In the genomic region with DNA sequence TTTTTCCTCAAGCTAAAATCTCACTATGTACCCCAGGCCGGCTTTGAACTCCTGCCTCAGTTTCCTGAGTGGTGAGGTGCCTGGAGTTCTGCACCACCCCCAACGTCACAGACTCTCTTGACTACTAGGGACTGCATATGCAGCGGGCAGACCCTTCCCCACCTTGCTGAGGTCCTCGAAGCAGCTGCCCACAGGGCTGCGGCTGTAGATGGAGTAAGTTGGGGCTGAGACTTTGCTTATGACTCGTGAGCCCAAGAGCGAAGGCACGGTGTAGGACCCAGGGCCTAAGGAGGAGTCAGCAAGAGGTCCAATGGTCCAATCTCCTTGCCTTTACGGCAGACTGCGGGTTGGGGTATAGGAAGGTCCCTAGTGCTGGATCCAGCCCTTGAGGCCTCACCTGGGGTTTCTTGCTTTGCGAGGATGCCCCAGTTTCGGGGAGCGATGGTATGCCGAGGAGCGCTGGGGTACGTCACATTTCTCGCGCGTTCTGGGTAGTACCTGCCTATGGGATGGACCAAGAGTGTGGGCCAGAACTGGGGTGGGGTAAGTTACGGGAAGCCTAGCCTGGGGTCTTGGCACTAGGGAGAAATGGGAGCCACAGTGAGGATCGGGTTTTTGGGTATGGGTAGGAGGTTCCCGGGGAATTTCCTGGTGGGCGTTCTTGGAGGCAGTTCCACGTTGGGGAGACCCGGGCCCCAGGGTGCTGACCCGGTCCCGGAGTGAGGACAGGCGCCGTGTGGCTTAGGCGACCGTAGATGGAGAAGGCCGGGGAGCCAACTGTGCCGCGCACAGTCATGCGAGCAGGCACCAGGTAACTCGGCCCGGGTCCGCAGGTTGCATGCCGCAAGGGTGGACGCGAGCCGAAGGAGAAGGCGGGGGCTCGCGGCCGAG, we compare ENCODE assay signal across 9 mouse cellular contexts. TPM values are rescaled to one million over a fixed set of nuclear protein-coding genes. Genes with fewer than 3 reads are reported as not detected.
A peak's percentile ranks its signal among the peaks of the same experiment; 100 is the strongest.
DNase-seq lines count a peak whose midpoint lies in the region; ATAC-seq lines count a peak whose summit lies in the region.
"Had no signal": no experiment of that assay in that cellular context is flagged by ENCODE, and none has a peak within 500 bp of the region (broad histone marks: within the 10 kb centered on the region; RNA-seq: fewer than 3 reads in every experiment).

No protein-coding gene starts in this region.

- 16% methylated on average over 39 of the region's 46 CpGs for WGBS in heart, embryonic 16.5 days

- ATAC-seq in heart, embryonic 16.5 days (replicated peaks; ENCODE audit: extremely low read depth, insufficient read depth, low FRiP score), result no peak
- ATAC-seq in hematopoietic stem cell, adult 5-6 weeks (replicated peaks in 1 of 2; ENCODE audit: insufficient read depth in 1 of 2, low FRiP score in 2 of 2, low TSS enrichment in 1 of 2, low read depth in 1 of 2, poor library complexity in 2 of 2, severe bottlenecking in 2 of 2), result peak; percentile 0 to 5; a peak in 1 of 4 replicates
- peak; percentile 0; the same call in 1 of the 2 replicates for ATAC-seq in megakaryocyte-erythroid progenitor cell, adult 5-6 weeks (replicated peaks; ENCODE audit: low FRiP score, low TSS enrichment, poor library complexity, severe bottlenecking)
- ATAC-seq: Patski had no signal

- H3K4me2 ChIP-seq in heart, embryonic 16.5 days (ENCODE audit: low read depth, low read length), result peak overlapping the region; percentile 84

- peak overlapping the region; percentile 57 for H3K4me3 ChIP-seq in heart, embryonic 16.5 days (ENCODE audit: low read length)
- H3K4me3 ChIP-seq in brown adipose tissue, adult 24 weeks (ENCODE audit: insufficient read depth, low read depth, low read length), result peak overlapping the region; percentile 70

- peaks cover 35% of the 10 kb centered on the region for H3K27me3 ChIP-seq in heart, embryonic 16.5 days (ENCODE audit: control insufficient read depth, insufficient read depth, low read length)

- DNase-seq in heart, postnatal 10 days, result no peak
- DNase-seq in frontal cortex, postnatal 36 days (ENCODE audit: low spot score in 2 of 2), result no peak
- DNase-seq in gastrocnemius, postnatal 36 days, result no peak
- DNase-seq in ovary, postnatal 10 days (ENCODE audit: low spot score), result no peak

- intact Hi-C loops in heart, postnatal 10 days (cut with DNase I), result loop anchor here (2.0 to 5.0 kb wide), 2 partner anchors 51 to 149 kb away; partner anchors contain the start of genes C730034F03Rik, Chkb and Gm44502
- intact Hi-C loops in gastrocnemius, postnatal 36 days (cut with DNase I), result no loop called here

- H3K27ac ChIP-seq in heart, embryonic 16.5 days (ENCODE audit: low read length), result no peak overlapping the region
- H3K27ac ChIP-seq in brown adipose tissue, adult 24 weeks (replicated peaks; ENCODE audit: low read depth, low read length), result peak overlapping the region; percentile 91

- H3K4me1 ChIP-seq in heart, embryonic 16.5 days (ENCODE audit: control insufficient read depth, insufficient read depth, low read length), result peaks cover 21% of the 10 kb centered on the region
- no peaks in the 10 kb centered on the region; the same call in 1 of the 2 replicates for H3K4me1 ChIP-seq in brown adipose tissue, adult 24 weeks (ENCODE audit: control insufficient read depth, insufficient read depth, insufficient read length, low read length)

- H3K36me3 ChIP-seq in heart, embryonic 16.5 days (ENCODE audit: control insufficient read depth, insufficient read depth), result no peaks in the 10 kb centered on the region

- peak overlapping the region; percentile 62 for H3K9ac ChIP-seq in heart, embryonic 16.5 days (ENCODE audit: low read length)

- no peaks in the 10 kb centered on the region for H3K9me3 ChIP-seq in heart, embryonic 16.5 days (replicated peaks; ENCODE audit: control insufficient read depth, low read length)

RNA-seq across cellular contexts. Expression of gene Odf3b, which starts 0.9 kb away (rescaled TPM):
- polyA plus RNA-seq in heart, embryonic 16.5 days (2015; fragmentation: Nextera tagmentation; extraction: Ambion mirVana), result 1.8 and 1.9 TPM in 2 replicates
- total RNA-seq in heart, postnatal 10 days (2021), result 1 to 10 TPM; 1.3 to 1.5 TPM
- polyA plus RNA-seq in brown adipose tissue, adult 24 weeks (2012; ENCODE audit: insufficient read depth, insufficient read length, missing spikeins), result not detected in 2 replicates
- 11.7 and 21.6 TPM in 2 replicates for total RNA-seq in hematopoietic stem cell, adult 5-6 weeks (2017)
- 13.9 and 14.0 TPM in 2 replicates for total RNA-seq in megakaryocyte-erythroid progenitor cell, adult 5-6 weeks (2014; fragmentation: Nextera tagmentation)
- total RNA-seq in megakaryocyte-erythroid progenitor cell, adult 5-6 weeks (2017), result 4.7 TPM in 1 of 2 replicates, not detected in the other
- total RNA-seq in gastrocnemius, postnatal 36 days (2021), result under 1 TPM; 0.42 to 0.87 TPM

RNA-seq across cellular contexts. Expression of gene Tymp, which starts 1.3 kb away (rescaled TPM):
- 0.92 and 0.97 TPM in 2 replicates for polyA plus RNA-seq in heart, embryonic 16.5 days (2015; fragmentation: Nextera tagmentation; extraction: Ambion mirVana)
- under 1 TPM; 0.31 to 0.64 TPM for total RNA-seq in heart, postnatal 10 days (2021)
- 0.55 TPM in 1 of 2 replicates, not detected in the other for polyA plus RNA-seq in brown adipose tissue, adult 24 weeks (2012; ENCODE audit: insufficient read depth, insufficient read length, missing spikeins)
- total RNA-seq in hematopoietic stem cell, adult 5-6 weeks (2017), result not detected in 2 replicates
- total RNA-seq in megakaryocyte-erythroid progenitor cell, adult 5-6 weeks (2014; fragmentation: Nextera tagmentation), result not detected in 2 replicates
- 0.65 TPM in 1 of 2 replicates, not detected in the other for total RNA-seq in megakaryocyte-erythroid progenitor cell, adult 5-6 weeks (2017)
- total RNA-seq in gastrocnemius, postnatal 36 days (2021), result under 1 TPM; 0.35 to 0.48 TPM

RNA-seq across cellular contexts. Expression of gene Sco2, which starts 4.5 kb away (rescaled TPM):
- polyA plus RNA-seq in heart, embryonic 16.5 days (2015; fragmentation: Nextera tagmentation; extraction: Ambion mirVana), result 10.0 and 11.9 TPM in 2 replicates
- 10 to 100 TPM; 20.5 to 22.0 TPM for total RNA-seq in heart, postnatal 10 days (2021)
- polyA plus RNA-seq in brown adipose tissue, adult 24 weeks (2012; ENCODE audit: insufficient read depth, insufficient read length, missing spikeins), result 22.7 and 24.0 TPM in 2 replicates
- total RNA-seq in hematopoietic stem cell, adult 5-6 weeks (2017), result 19.7 and 26.6 TPM in 2 replicates
- 26.1 and 28.3 TPM in 2 replicates for total RNA-seq in megakaryocyte-erythroid progenitor cell, adult 5-6 weeks (2014; fragmentation: Nextera tagmentation)
- total RNA-seq in megakaryocyte-erythroid progenitor cell, adult 5-6 weeks (2017), result 12.2 and 17.0 TPM in 2 replicates
- total RNA-seq in gastrocnemius, postnatal 36 days (2021), result 10 to 100 TPM; 12.0 to 19.1 TPM

RNA-seq across cellular contexts. Expression of gene Klhdc7b, which starts 6.5 kb away (rescaled TPM):
- polyA plus RNA-seq in heart, embryonic 16.5 days (2015; fragmentation: Nextera tagmentation; extraction: Ambion mirVana), result not detected in 2 replicates
- not detected for total RNA-seq in heart, postnatal 10 days (2021)
- polyA plus RNA-seq in brown adipose tissue, adult 24 weeks (2012; ENCODE audit: insufficient read depth, insufficient read length, missing spikeins), result not detected in 2 replicates
- total RNA-seq in hematopoietic stem cell, adult 5-6 weeks (2017), result 0.10 and 0.38 TPM in 2 replicates
- not detected in 2 replicates for total RNA-seq in megakaryocyte-erythroid progenitor cell, adult 5-6 weeks (2014; fragmentation: Nextera tagmentation)
- total RNA-seq in megakaryocyte-erythroid progenitor cell, adult 5-6 weeks (2017), result not detected in 2 replicates
- not detected for total RNA-seq in gastrocnemius, postnatal 36 days (2021)
- polyA plus RNA-seq: Patski had no signal

RNA-seq across cellular contexts. Expression of gene Ncaph2, which starts 22.7 kb away (rescaled TPM):
- 101 and 108 TPM in 2 replicates for polyA plus RNA-seq in heart, embryonic 16.5 days (2015; fragmentation: Nextera tagmentation; extraction: Ambion mirVana)
- total RNA-seq in heart, postnatal 10 days (2021), result 10 to 100 TPM; 79.2 to 80.9 TPM
- polyA plus RNA-seq in brown adipose tissue, adult 24 weeks (2012; ENCODE audit: insufficient read depth, insufficient read length, missing spikeins), result 59.3 and 60.2 TPM in 2 replicates
- total RNA-seq in hematopoietic stem cell, adult 5-6 weeks (2017), result 102 and 104 TPM in 2 replicates
- 144 and 155 TPM in 2 replicates for total RNA-seq in megakaryocyte-erythroid progenitor cell, adult 5-6 weeks (2014; fragmentation: Nextera tagmentation)
- total RNA-seq in megakaryocyte-erythroid progenitor cell, adult 5-6 weeks (2017), result 88.3 and 91.2 TPM in 2 replicates
- total RNA-seq in gastrocnemius, postnatal 36 days (2021), result 10 to 100 TPM; 36.7 to 43.0 TPM
